Mouse (Mus musculus): ENCODE measurements at regions not wholly inside any gene's neighbourhood (a gene's known extent, or its start where the extent isn't known, plus 50 kb on each side); places are given as distances from the start of the nearest gene placed in this dataset.

DNA sequence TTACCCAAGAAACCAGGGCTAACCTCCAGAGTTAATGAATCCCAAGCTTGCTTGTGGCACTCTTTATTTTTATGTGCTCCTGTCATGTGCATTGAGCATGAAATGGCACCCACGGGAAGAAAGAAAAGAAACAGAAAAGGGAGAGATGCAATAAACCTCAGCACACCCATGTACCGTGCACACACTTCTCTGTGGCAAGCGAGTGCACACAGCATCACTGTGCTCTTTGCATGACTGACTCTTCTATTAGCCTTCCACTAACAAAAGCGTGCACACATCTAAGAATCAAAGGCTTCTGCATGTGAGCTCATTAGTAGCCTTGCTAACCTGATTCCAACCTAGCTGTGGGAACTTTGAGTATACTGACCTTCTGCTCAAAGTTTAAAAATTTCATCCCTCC, 330.3 kb downstream of the Mllt3 start:
- H3K4me1 ChIP-seq (ENCODE audit: control insufficient read depth, insufficient read depth, low read length) = no peaks in the 10 kb centered on the region
- no peak overlapping the region for H3K4me3 ChIP-seq (replicated peaks; ENCODE audit: insufficient read depth, low read depth, low read length)
- 70% methylated on average over 4 of the region's 4 CpGs for WGBS
- no peak overlapping the region for H3K27ac ChIP-seq (ENCODE audit: insufficient read depth, low read length)
- no peak for DNase-seq
- TF ChIP-seq CTCF (IDR thresholded peaks at IDR 0.05; ENCODE audit: borderline replicate concordance, insufficient read depth, low read depth, low read length) = no peak
- TF ChIP-seq POLR2A (IDR thresholded peaks at IDR 0.05; ENCODE audit: borderline replicate concordance, insufficient read depth, low read length) = no peak
- H3K27me3 ChIP-seq (ENCODE audit: control insufficient read depth, insufficient read depth, low read length) = no peaks in the 10 kb centered on the region

DNA sequence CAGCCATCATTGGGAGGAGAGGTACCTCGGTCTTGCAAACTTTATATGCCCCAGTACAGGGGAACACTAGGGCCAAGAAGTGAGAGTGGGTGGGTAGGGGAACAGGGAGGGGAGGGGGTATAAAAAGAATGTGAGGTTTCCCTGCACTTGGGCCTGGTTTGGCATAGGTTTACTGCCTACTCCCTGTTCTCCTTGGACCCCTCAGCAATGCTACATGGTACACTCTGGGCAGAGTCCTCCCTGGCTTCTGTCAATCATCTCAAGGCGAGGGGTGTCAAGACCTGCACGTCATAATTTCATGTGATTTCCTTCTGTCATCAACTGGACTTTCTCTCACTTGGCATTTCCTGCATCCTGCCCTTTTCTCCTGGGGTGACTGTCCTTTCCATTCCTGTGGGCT, 330.9 kb downstream of the Mllt3 start:
- no peak overlapping the region for H3K4me3 ChIP-seq (replicated peaks; ENCODE audit: insufficient read depth, low read depth, low read length)
- no peak overlapping the region for H3K27ac ChIP-seq (ENCODE audit: insufficient read depth, low read length)
- no peaks in the 10 kb centered on the region for H3K4me1 ChIP-seq (ENCODE audit: control insufficient read depth, insufficient read depth, low read length)
- 87% methylated on average over 3 of the region's 3 CpGs for WGBS
- H3K27me3 ChIP-seq (ENCODE audit: control insufficient read depth, insufficient read depth, low read length) = no peaks in the 10 kb centered on the region
- no peak for DNase-seq
- TF ChIP-seq POLR2A (IDR thresholded peaks at IDR 0.05; ENCODE audit: borderline replicate concordance, insufficient read depth, low read length) = no peak
- TF ChIP-seq CTCF (IDR thresholded peaks at IDR 0.05; ENCODE audit: borderline replicate concordance, insufficient read depth, low read depth, low read length) = no peak

DNA sequence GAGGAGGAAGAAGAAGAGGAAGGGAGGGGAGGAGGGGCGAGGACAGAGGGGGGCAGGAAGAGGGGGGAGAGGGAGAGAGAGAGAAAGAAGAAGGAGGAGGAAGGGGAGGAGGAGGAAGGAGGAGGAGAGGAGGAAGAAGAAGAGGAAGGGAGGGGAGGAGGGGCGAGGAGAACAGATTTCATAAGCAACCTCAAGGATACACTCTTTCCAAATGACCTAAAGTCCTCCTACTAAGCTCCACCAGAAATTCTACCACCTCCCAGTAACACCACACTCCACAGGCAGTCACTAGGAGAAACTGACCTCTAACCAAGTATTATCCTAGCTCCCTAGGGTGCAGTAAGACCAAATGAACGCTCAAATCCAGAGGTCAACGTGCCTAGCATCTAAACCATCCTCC, 332.1 kb downstream of the Mllt3 start:
- no peak for DNase-seq
- Histone ChIP-seq H3K4me3 (replicated peaks; ENCODE audit: insufficient read depth, low read depth, low read length) (no peak overlapping the region), H3K4me1 (ENCODE audit: control insufficient read depth, insufficient read depth, low read length) (no peaks in the 10 kb centered on the region), H3K27me3 (ENCODE audit: control insufficient read depth, insufficient read depth, low read length) (no peaks in the 10 kb centered on the region), H3K27ac (ENCODE audit: insufficient read depth, low read length) (no peak overlapping the region)
- TF ChIP-seq POLR2A (IDR thresholded peaks at IDR 0.05; ENCODE audit: borderline replicate concordance, insufficient read depth, low read length) (no peak), CTCF (IDR thresholded peaks at IDR 0.05; ENCODE audit: borderline replicate concordance, insufficient read depth, low read depth, low read length) (no peak)
- 84% methylated on average over 4 of the region's 4 CpGs for WGBS

DNA sequence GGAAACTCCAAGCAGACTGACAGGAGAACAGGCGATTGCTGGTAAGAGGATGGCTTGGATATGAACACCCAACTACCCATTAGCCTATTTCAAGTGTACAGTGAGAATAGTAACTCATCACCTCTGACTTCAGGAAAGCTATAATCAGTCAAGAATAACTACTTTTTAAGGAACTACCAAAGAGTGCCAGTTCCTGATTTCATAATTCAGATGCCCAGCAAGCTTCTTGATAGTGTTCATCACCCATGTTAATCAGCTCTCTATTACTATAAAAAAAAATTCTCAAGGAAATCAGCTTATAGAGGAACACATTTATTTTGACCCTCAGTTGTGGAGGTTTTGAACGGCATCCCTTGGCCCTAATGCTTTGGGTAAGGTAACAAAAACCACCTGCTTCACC, 332.7 kb downstream of the Mllt3 start:
- H3K27me3 ChIP-seq (ENCODE audit: control insufficient read depth, insufficient read depth, low read length) = no peaks in the 10 kb centered on the region
- no peak for DNase-seq
- TF ChIP-seq POLR2A (IDR thresholded peaks at IDR 0.05; ENCODE audit: borderline replicate concordance, insufficient read depth, low read length) = no peak
- TF ChIP-seq CTCF (IDR thresholded peaks at IDR 0.05; ENCODE audit: borderline replicate concordance, insufficient read depth, low read depth, low read length) = no peak
- no peak overlapping the region for H3K27ac ChIP-seq (ENCODE audit: insufficient read depth, low read length)
- no peak overlapping the region for H3K4me3 ChIP-seq (replicated peaks; ENCODE audit: insufficient read depth, low read depth, low read length)
- WGBS = 100% methylated on average over 2 of the region's 2 CpGs
- no peaks in the 10 kb centered on the region for H3K4me1 ChIP-seq (ENCODE audit: control insufficient read depth, insufficient read depth, low read length)

DNA sequence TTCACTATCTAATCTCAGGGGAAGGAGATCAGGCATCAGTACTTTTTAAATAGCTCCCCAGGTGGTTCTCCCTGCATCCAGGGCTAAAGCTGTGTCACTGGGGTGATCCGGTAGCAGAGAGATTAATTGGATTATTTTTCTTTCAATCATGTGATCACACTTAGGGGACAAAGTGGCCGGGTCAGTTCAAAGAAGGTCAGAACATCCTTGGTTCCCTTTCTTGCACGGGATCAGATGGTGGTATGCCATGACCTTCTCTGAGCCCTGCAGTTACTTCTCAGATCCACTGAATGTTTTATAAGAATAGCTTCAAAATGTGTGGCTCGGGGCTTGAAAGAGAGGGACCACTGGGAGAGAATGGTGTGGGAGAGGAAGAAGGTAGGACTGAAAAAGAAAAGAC, 333.6 kb downstream of the Mllt3 start:
- H3K27ac ChIP-seq (ENCODE audit: insufficient read depth, low read length) = no peak overlapping the region
- H3K4me1 ChIP-seq (ENCODE audit: control insufficient read depth, insufficient read depth, low read length) = no peaks in the 10 kb centered on the region
- H3K27me3 ChIP-seq (ENCODE audit: control insufficient read depth, insufficient read depth, low read length) = no peaks in the 10 kb centered on the region
- 62% methylated on average over 4 of the region's 4 CpGs for WGBS
- DNase-seq = no peak
- H3K4me3 ChIP-seq (replicated peaks; ENCODE audit: insufficient read depth, low read depth, low read length) = no peak overlapping the region
- TF ChIP-seq POLR2A (IDR thresholded peaks at IDR 0.05; ENCODE audit: borderline replicate concordance, insufficient read depth, low read length) (no peak), CTCF (IDR thresholded peaks at IDR 0.05; ENCODE audit: borderline replicate concordance, insufficient read depth, low read depth, low read length) (no peak)

DNA sequence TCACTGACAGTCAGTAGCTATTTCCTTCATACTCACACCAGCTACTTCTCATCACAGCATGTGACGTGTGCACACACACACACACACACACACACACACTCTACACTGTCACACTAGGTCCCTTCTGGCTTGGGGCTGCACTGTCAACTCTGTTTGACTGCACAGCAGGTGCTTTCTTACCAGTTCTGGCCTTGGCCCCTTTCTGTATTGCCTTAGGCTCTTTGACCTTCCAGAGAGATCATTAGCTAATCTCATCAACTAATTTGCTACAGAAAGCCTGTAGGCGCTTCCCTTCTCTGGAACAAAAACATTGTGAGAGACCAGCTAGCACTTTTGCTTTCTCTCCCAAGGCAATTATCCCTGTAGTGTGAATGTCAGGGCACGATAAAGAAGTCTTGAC, 334.4 kb downstream of the Mllt3 start:
- no peaks in the 10 kb centered on the region for H3K27me3 ChIP-seq (ENCODE audit: control insufficient read depth, insufficient read depth, low read length)
- no peak for TF ChIP-seq POLR2A (IDR thresholded peaks at IDR 0.05; ENCODE audit: borderline replicate concordance, insufficient read depth, low read length)
- no peak for TF ChIP-seq CTCF (IDR thresholded peaks at IDR 0.05; ENCODE audit: borderline replicate concordance, insufficient read depth, low read depth, low read length)
- DNase-seq = peak in 1 of 2 experiments; percentile 10
- H3K27ac ChIP-seq (ENCODE audit: insufficient read depth, low read length) = no peak overlapping the region
- H3K4me3 ChIP-seq (replicated peaks; ENCODE audit: insufficient read depth, low read depth, low read length) = no peak overlapping the region
- H3K4me1 ChIP-seq (ENCODE audit: control insufficient read depth, insufficient read depth, low read length) = no peaks in the 10 kb centered on the region
- 87% methylated on average over 3 of the region's 3 CpGs for WGBS

DNA sequence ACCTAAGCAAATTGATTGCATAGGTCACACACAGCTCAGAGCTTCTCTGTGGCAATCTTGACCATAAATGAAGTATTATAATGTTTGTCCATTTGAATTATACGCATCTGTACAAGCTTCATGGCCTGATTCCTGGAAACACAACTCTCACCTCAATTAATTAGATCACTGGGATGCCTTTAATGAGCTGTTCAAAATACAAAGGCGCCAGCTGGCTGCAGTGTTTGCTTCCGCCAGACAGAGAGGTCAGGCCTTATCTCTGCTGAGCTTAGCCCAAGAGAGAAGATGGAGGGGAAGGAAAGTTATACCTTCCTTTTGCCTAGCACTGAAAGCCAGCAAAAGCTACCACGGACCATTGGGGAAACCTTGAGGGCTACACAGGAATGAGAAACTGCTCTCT, 336.2 kb downstream of the Mllt3 start:
- H3K27me3 ChIP-seq (ENCODE audit: control insufficient read depth, insufficient read depth, low read length) = no peaks in the 10 kb centered on the region
- DNase-seq = no peak
- no peaks in the 10 kb centered on the region for H3K4me1 ChIP-seq (ENCODE audit: control insufficient read depth, insufficient read depth, low read length)
- 76% methylated on average over 4 of the region's 4 CpGs for WGBS
- no peak overlapping the region for H3K4me3 ChIP-seq (replicated peaks; ENCODE audit: insufficient read depth, low read depth, low read length)
- H3K27ac ChIP-seq (ENCODE audit: insufficient read depth, low read length) = no peak overlapping the region
- TF ChIP-seq POLR2A (IDR thresholded peaks at IDR 0.05; ENCODE audit: borderline replicate concordance, insufficient read depth, low read length) (no peak), CTCF (IDR thresholded peaks at IDR 0.05; ENCODE audit: borderline replicate concordance, insufficient read depth, low read depth, low read length) (no peak)

DNA sequence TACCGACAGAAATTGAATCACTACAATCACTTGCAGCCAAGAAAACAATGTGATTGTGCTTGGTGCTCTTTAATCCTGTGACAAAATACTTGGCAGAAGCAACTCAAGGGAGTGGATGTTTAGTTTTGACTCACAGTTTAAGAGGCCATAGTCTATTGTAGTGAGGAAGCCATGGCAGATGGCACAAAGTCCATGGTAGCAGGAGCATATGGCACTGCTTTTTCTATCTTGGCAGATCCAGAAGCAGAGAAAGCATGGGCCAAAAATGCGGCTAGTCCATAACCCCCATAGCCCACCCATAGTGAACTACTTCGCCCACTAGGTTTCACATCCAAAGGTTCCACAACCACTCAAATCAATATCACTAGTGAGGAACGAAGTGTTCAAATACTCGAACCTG, 337.4 kb downstream of the Mllt3 start:
- no peak overlapping the region for H3K4me3 ChIP-seq (replicated peaks; ENCODE audit: insufficient read depth, low read depth, low read length)
- 32% methylated on average over 5 of the region's 5 CpGs for whole genome bisulfite sequencing
- DNase-seq = peak in 1 of 2 experiments; percentile 45
- no peaks in the 10 kb centered on the region for H3K27me3 ChIP-seq (ENCODE audit: control insufficient read depth, insufficient read depth, low read length)
- no peak overlapping the region for H3K27ac ChIP-seq (ENCODE audit: insufficient read depth, low read length)
- no peak for TF ChIP-seq POLR2A (IDR thresholded peaks at IDR 0.05; ENCODE audit: borderline replicate concordance, insufficient read depth, low read length)
- no peaks in the 10 kb centered on the region for H3K4me1 ChIP-seq (ENCODE audit: control insufficient read depth, insufficient read depth, low read length)
